Mouse (Mus musculus) hindbrain, postnatal 0 days (tissue): Measurements from ENCODE around the gene B4galt4. TPM values are rescaled to one million over a fixed set of nuclear protein-coding genes. Genes with fewer than 3 reads are reported as not detected.
"Not testable (repeated sequence)": the region's sequence is repeated elsewhere in the genome, so short reads cannot be mapped to it uniquely, and the experiment has no call there.

Experiments
- ATAC-seq: fragments of 200-750 bp; cut with Nextera tagmentation; 2 replicates; pipeline ENCODE4 v1.8.0; 2017; ENCODE audit warnings: mild to moderate bottlenecking, moderate TSS enrichment, moderate library complexity
- DNase-seq: peaks from one replicate; pipeline ENCODE4 v3.0.0-alpha.2; 2015; ENCODE audit warnings: low spot score
- H3K27ac ChIP-seq: fragments of 300-500 bp; sonication (generic); 2 replicates; pipeline ENCODE4 v1.5.1; 2014; ENCODE audit warnings: mild to moderate bottlenecking
- H3K27me3 ChIP-seq: fragments of 300-500 bp; sonication (generic); 2 replicates; pipeline ENCODE4 v1.6.1; 2014; ENCODE audit warnings: low read length, mixed read lengths; ENCODE audit not compliant: insufficient read depth
- H3K36me3 ChIP-seq: fragments of 300-500 bp; sonication (generic); 2 replicates; pipeline ENCODE4 v1.6.1; 2014; ENCODE audit warnings: low read length, mixed read lengths; ENCODE audit not compliant: insufficient read depth
- H3K4me1 ChIP-seq: fragments of 300-500 bp; sonication (generic); 2 replicates; pipeline ENCODE4 v1.6.1; 2014; ENCODE audit warnings: antibody characterized with exemption, low read length, mixed read lengths; ENCODE audit not compliant: insufficient read depth
- H3K4me2 ChIP-seq: fragments of 300-500 bp; sonication (generic); 2 replicates; pipeline ENCODE4 v1.6.1; 2014; ENCODE audit warnings: low read depth, mild to moderate bottlenecking, low read length, moderate library complexity, mixed read lengths
- H3K4me3 ChIP-seq: fragments of 300-500 bp; sonication (generic); 2 replicates; pipeline ENCODE4 v1.5.1; 2014; ENCODE audit warnings: low read length
- H3K9ac ChIP-seq: fragments of 300-500 bp; sonication (generic); replicated peaks from 2 replicates; pipeline ENCODE4 v1.6.1; 2014; ENCODE audit warnings: mild to moderate bottlenecking, low read length, moderate library complexity, mixed read lengths
- H3K9me3 ChIP-seq: fragments of 300-500 bp; sonication (generic); 2 replicates; pipeline ENCODE4 v1.6.1; 2016; ENCODE audit warnings: low read length, mixed read lengths
- CTCF ChIP-seq: IDR thresholded peaks from 2 replicates; pipeline ENCODE4 v1.5.1; 2016; ENCODE audit warnings: antibody characterized with exemption, control low read depth, low read depth
- WGBS: fragments of 180-500 bp; shearing (Covaris S2); extraction: QIAGEN DNeasy Blood & Tissue Kit; methylation state at CpG from one replicate; pipeline ENCODE4 v1.1.7; 2014; 5-methylcytosine and 5-hydroxymethylcytosine counted together
- polyA plus RNA-seq: library from polyadenylated mRNA; unstranded; fragments of >200 nt; fragmentation: Nextera tagmentation; extraction: Ambion mirVana; gene quantifications from 2 replicates; pipeline ENCODE4 v1.2.1, GENCODE M21; 2015
- total RNA-seq: library from RNA; depleted of rRNA; stranded (reverse); fragments of >200 nt; gene quantifications from 2 replicates; pipeline ENCODE4 v1.2.3, GENCODE M21; 2014; rRNA removed

Gene B4galt4
- total and polyA plus RNA-seq, 2 experiments from 2014 or later, result 25.8 to 30.2 TPM

GRCm38 (mm10) chr16:38798957-38799450 lies 56.9 kb downstream of the B4galt4 start:
- DNase-seq (no peak), ATAC-seq (no peak)
- Histone ChIP-seq H3K4me1 (no peaks in the 10 kb centered on the region), H3K4me2 (no peak overlapping the region), H3K27ac (no peak overlapping the region), H3K4me3 (no peak overlapping the region), H3K36me3 (no peaks in the 10 kb centered on the region), H3K27me3 (no peaks in the 10 kb centered on the region), H3K9ac (no peak overlapping the region), H3K9me3 (no peaks in the 10 kb centered on the region)
- TF ChIP-seq CTCF, result no peak
- 92% methylated on average over 3 of the region's 3 CpGs for WGBS

GRCm38 (mm10) chr16:38800091-38800490 lies 58.0 kb downstream of the B4galt4 start, which contains the start of gene Upk1b:
Gene Upk1b (minus strand): TSS chr16:38800328.
- no peaks in the 10 kb centered on the region for H3K9me3 ChIP-seq
- no peak within 1 kb of the TSS for H3K4me2 ChIP-seq
- no peak for ATAC-seq
- H3K4me3 ChIP-seq, result no peak within 1 kb of the TSS
- H3K4me1 ChIP-seq, result no peaks in the 10 kb centered on the region
- DNase-seq, result no peak
- H3K9ac ChIP-seq, result no peak within 1 kb of the TSS
- no peaks in the 10 kb centered on the region for H3K36me3 ChIP-seq
- whole genome bisulfite sequencing, result 47% methylated on average over 10 of the region's 10 CpGs
- H3K27me3 ChIP-seq, result no peaks in the 10 kb centered on the region
- no peak within 1 kb of the TSS for H3K27ac ChIP-seq
- TF ChIP-seq CTCF, result no peak

DNA sequence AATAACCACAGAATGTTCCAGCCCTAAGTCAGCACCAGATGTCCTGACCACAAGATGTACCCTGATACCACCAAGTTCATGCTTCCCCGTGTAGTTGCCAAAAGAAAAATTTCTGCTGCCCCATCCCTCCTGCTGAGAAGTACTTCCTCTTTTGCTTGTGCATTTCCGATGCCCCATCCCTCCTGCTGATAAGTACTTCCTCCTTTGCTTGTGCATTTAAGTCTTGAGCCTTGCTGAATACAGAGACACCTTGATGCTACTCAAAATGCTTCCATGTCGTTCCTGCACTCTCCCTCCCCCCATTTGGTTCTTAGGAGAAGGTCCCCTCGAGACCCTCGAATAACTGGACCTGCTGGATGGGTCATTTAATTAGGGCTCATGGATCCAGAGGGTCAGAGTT lies 65.7 kb downstream of the B4galt4 start:
- ATAC-seq, DNase-seq, H3K36me3 ChIP-seq, H3K27me3 ChIP-seq, H3K4me1 ChIP-seq, H3K9ac ChIP-seq, H3K27ac ChIP-seq, H3K4me2 ChIP-seq, H3K4me3 ChIP-seq, H3K9me3 ChIP-seq: not testable (repeated sequence)
- WGBS, result 86% methylated on average over 5 of the region's 5 CpGs

DNA sequence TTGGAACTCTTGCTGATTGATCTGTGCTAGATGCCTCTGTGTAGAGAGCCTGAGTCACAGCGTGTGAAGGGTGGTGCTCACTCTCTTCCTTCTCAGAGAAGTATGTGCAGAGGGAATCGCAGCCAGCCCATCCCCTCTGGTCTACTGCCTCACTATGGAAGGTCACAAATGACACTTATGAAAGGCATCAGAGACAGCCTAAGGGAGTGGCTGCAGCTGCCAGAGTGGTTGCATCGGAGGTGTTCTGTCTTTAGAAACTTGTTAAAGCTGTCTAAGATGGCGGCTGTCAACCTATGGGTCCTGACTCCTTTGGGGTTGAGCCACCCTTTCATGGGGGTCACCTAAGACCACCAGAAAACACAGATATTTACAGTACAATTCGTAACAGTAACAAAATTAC lies 68.1 kb downstream of the B4galt4 start:
- WGBS, result 89% methylated on average over 5 of the region's 5 CpGs
- Histone ChIP-seq H3K4me2 (no peak overlapping the region), H3K4me1 (no peaks in the 10 kb centered on the region), H3K4me3 (no peak overlapping the region), H3K27me3 (no peaks in the 10 kb centered on the region), H3K27ac (no peak overlapping the region), H3K36me3 (no peaks in the 10 kb centered on the region), H3K9me3 (no peaks in the 10 kb centered on the region), H3K9ac (no peak overlapping the region)
- ATAC-seq (no peak), DNase-seq (no peak)
- no peak for TF ChIP-seq CTCF

DNA sequence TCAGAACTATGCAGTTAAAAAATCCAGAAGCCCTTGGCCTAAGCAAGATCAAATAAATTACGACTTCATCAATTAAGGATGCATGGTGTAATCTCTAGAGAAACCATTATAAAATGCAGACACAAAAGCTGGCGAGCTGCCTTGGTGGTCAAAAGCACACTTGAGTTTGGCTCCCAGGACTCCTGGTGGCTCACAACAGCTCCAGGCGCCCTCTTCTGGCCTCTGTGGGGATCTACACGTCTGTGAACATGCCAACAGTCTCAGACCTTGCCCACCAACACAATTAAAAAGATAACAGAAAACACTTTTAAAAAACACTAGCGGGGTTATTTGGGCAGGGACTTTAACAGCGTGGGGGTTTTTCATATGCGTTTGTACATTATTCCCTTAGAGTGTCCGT lies 70.5 kb downstream of the B4galt4 start:
- Histone ChIP-seq H3K9ac (no peak overlapping the region), H3K9me3 (no peaks in the 10 kb centered on the region), H3K27ac (no peak overlapping the region), H3K4me3 (no peak overlapping the region), H3K4me2 (no peak overlapping the region), H3K36me3 (no peaks in the 10 kb centered on the region), H3K4me1 (no peaks in the 10 kb centered on the region), H3K27me3 (no peaks in the 10 kb centered on the region)
- TF ChIP-seq CTCF, result peak; percentile 80
- ATAC-seq, result no peak
- WGBS, result 29% methylated on average over 8 of the region's 8 CpGs
- DNase-seq, result peak; percentile 86

Other genes with a start within 250 kb of the B4galt4 start
- gene Timmdc1, start 219.6 kb upstream of the B4galt4 start, total RNA-seq, result 18.0 and 24.1 TPM in 2 replicates
- gene Timmdc1, start 219.6 kb upstream of the B4galt4 start, polyA plus RNA-seq, result 26.3 and 27.9 TPM in 2 replicates
- 35.8 and 48.5 TPM in 2 replicates for gene Poglut1, start 192.0 kb upstream of the B4galt4 start, total RNA-seq
- 37.1 and 40.4 TPM in 2 replicates for gene Poglut1, start 192.0 kb upstream of the B4galt4 start, polyA plus RNA-seq
- gene Tmem39a, start 183.6 kb upstream of the B4galt4 start, total RNA-seq, result 13.5 and 27.2 TPM in 2 replicates
- gene Tmem39a, start 183.6 kb upstream of the B4galt4 start, polyA plus RNA-seq, result 15.4 and 17.6 TPM in 2 replicates
- 12.7 and 14.9 TPM in 2 replicates for gene Arhgap31, start 29.0 kb upstream of the B4galt4 start, total RNA-seq
- 4.6 and 4.8 TPM in 2 replicates for gene Arhgap31, start 29.0 kb upstream of the B4galt4 start, polyA plus RNA-seq
- 0.54 and 1.2 TPM in 2 replicates for gene Upk1b, start 58.1 kb downstream of the B4galt4 start, total RNA-seq
- gene Upk1b, start 58.1 kb downstream of the B4galt4 start, polyA plus RNA-seq, result 1.7 and 2.0 TPM in 2 replicates
- not detected in 2 replicates for gene 4930435E12Rik, start 86.5 kb downstream of the B4galt4 start, total RNA-seq
- not detected in 2 replicates for gene 4930435E12Rik, start 86.5 kb downstream of the B4galt4 start, polyA plus RNA-seq
- 20.5 and 24.5 TPM in 2 replicates for gene Igsf11, start 150.4 kb downstream of the B4galt4 start, total RNA-seq
- gene Igsf11, start 150.4 kb downstream of the B4galt4 start, polyA plus RNA-seq, result 4.9 and 5.8 TPM in 2 replicates